Mouse (Mus musculus) MEL (cell line): ENCODE results near the gene Arl6ip5. TPM values are rescaled to one million over a fixed set of nuclear protein-coding genes. Genes with fewer than 3 reads are reported as not detected.

Experiments
- DNase-seq: peaks from one replicate; pipeline ENCODE4 v3.0.0; 2011; ENCODE audit warnings: low read depth, low spot score
- H3K27ac ChIP-seq: 2 replicates; pipeline ENCODE4 v1.5.1; 2012; ENCODE audit warnings: low read depth, mild to moderate bottlenecking, control low read depth, low read length, moderate library complexity; ENCODE audit not compliant: control insufficient read depth
- H3K27me3 ChIP-seq, 2 experiments: fragments of 150-350 bp in 1 of 2; sonication (generic) in 1 of 2; 2 replicates each; pipeline ENCODE4 v1.6.1; 2012; ENCODE audit warnings: low read length in 2 of 2, mild to moderate bottlenecking in 2 of 2, improper control_type of control experiment in 1 of 2, moderate library complexity in 1 of 2; ENCODE audit not compliant: insufficient read depth in 2 of 2, control insufficient read depth in 1 of 2
- H3K36me3 ChIP-seq, 2 experiments: 2 replicates each; pipeline ENCODE4 v1.6.1; 2012 to 2014; ENCODE audit warnings: low read length in 2 of 2, improper control_type of control experiment in 1 of 2, inconsistent platforms in 1 of 2, mild to moderate bottlenecking in 1 of 2; ENCODE audit not compliant: insufficient read depth in 2 of 2, control insufficient read depth in 1 of 2
- H3K4me1 ChIP-seq, 2 experiments: fragments of 150-350 bp in 1 of 2; sonication (generic) in 1 of 2; 2 replicates each; pipeline ENCODE4 v1.6.1; 2012; ENCODE audit warnings: low read length in 2 of 2, improper control_type of control experiment in 1 of 2, mild to moderate bottlenecking in 1 of 2; ENCODE audit not compliant: insufficient read depth in 2 of 2, control insufficient read depth in 1 of 2
- H3K4me3 ChIP-seq, 2 experiments: fragments of 150-350 bp in 1 of 2; sonication (generic) in 1 of 2; 2 replicates each; pipeline ENCODE4 v1.5.1; 2012; ENCODE audit warnings: low read depth in 2 of 2, low read length in 2 of 2, mild to moderate bottlenecking in 2 of 2, moderate library complexity in 2 of 2, control low read depth in 1 of 2, improper control_type of control experiment in 1 of 2; ENCODE audit not compliant: control insufficient read depth in 1 of 2, insufficient read depth in 1 of 2
- H3K79me2 ChIP-seq: 2 replicates; pipeline ENCODE4 v1.6.1; 2012; ENCODE audit warnings: mild to moderate bottlenecking, low read length, moderate library complexity; ENCODE audit not compliant: control insufficient read depth, poor library complexity, insufficient read depth
- H3K9ac ChIP-seq: 2 replicates; pipeline ENCODE4 v1.6.1; 2012; ENCODE audit warnings: low read depth, mild to moderate bottlenecking, control low read depth, low read length, moderate library complexity; ENCODE audit not compliant: control insufficient read depth, poor library complexity, severe bottlenecking
- H3K9me3 ChIP-seq: fragments of 150-350 bp; sonication (generic); replicated peaks from 2 replicates; pipeline ENCODE4 v1.6.1; 2012; ENCODE audit warnings: mild to moderate bottlenecking, low read length, improper control_type of control experiment, moderate library complexity; ENCODE audit not compliant: insufficient read depth
- CHD1 ChIP-seq: IDR thresholded peaks from 2 replicates; pipeline ENCODE4 v1.6.1; 2012; ENCODE audit warnings: low read depth, mild to moderate bottlenecking, inconsistent platforms, low read length, improper control_type of control experiment
- CTCF ChIP-seq, 3 experiments: IDR thresholded peaks in 2 of 3; conservative IDR thresholded peaks in 1 of 3; 2 replicates each; pipeline ENCODE4 v1.5.1; 2011 to 2012; ENCODE audit warnings: low read length in 3 of 3, low read depth in 2 of 3, mild to moderate bottlenecking in 2 of 3, improper control_type of control experiment in 1 of 3, inconsistent platforms in 1 of 3, mixed read lengths in 1 of 3, moderate library complexity in 1 of 3; ENCODE audit not compliant: control insufficient read depth in 1 of 3, insufficient read depth in 1 of 3, poor library complexity in 1 of 3, severe bottlenecking in 1 of 3
- EP300 ChIP-seq, 2 experiments: IDR thresholded peaks; 2 replicates each; pipeline ENCODE4 v1.6.1; 2011; ENCODE audit warnings: improper control_type of control experiment in 2 of 2, low read length in 2 of 2, low read depth in 1 of 2, mild to moderate bottlenecking in 1 of 2
- ETS1 ChIP-seq: IDR thresholded peaks from 2 replicates; pipeline ENCODE4 v1.6.1; 2012; ENCODE audit warnings: low read depth, mild to moderate bottlenecking, inconsistent platforms, low read length, improper control_type of control experiment, moderate library complexity
- GATA1 ChIP-seq: IDR thresholded peaks from 2 replicates; pipeline ENCODE4 v1.6.1; 2011; ENCODE audit warnings: low read depth, low read length, improper control_type of control experiment
- HCFC1 ChIP-seq: IDR thresholded peaks from 2 replicates; pipeline ENCODE4 v1.6.1; 2012; ENCODE audit warnings: low read depth, mild to moderate bottlenecking, inconsistent platforms, low read length, improper control_type of control experiment, moderate library complexity
- JUND ChIP-seq: IDR thresholded peaks from 2 replicates; pipeline ENCODE4 v1.6.1; 2011; ENCODE audit warnings: low read depth, mild to moderate bottlenecking, improper control_type of control experiment, low read length
- MAX ChIP-seq: IDR thresholded peaks from 2 replicates; pipeline ENCODE4 v1.6.1; 2011; ENCODE audit warnings: low read length, improper control_type of control experiment
- MXI1 ChIP-seq: IDR thresholded peaks from 2 replicates; pipeline ENCODE4 v1.6.1; 2011; ENCODE audit warnings: mild to moderate bottlenecking, low read depth, low read length, improper control_type of control experiment
- MYC ChIP-seq: IDR thresholded peaks from 2 replicates; pipeline ENCODE4 v1.6.1; 2011; ENCODE audit warnings: low read depth, mild to moderate bottlenecking, low read length, improper control_type of control experiment, moderate library complexity
- NRF1 ChIP-seq: IDR thresholded peaks from 2 replicates; pipeline ENCODE4 v1.6.1; 2014; ENCODE audit warnings: low read depth, mild to moderate bottlenecking, inconsistent platforms, low read length, improper control_type of control experiment, moderate library complexity; ENCODE audit not compliant: poor library complexity, insufficient read depth, severe bottlenecking
- POLR2A ChIP-seq, 2 experiments: IDR thresholded peaks; 2 replicates each; pipeline ENCODE4 v1.6.1; 2011 to 2012; ENCODE audit warnings: low read length in 2 of 2, mild to moderate bottlenecking in 2 of 2, control low read depth in 1 of 2, improper control_type of control experiment in 1 of 2, low read depth in 1 of 2, moderate library complexity in 1 of 2; ENCODE audit not compliant: control insufficient read depth in 1 of 2, insufficient read depth in 1 of 2, poor library complexity in 1 of 2
- RCOR1 ChIP-seq: IDR thresholded peaks from 2 replicates; pipeline ENCODE4 v1.6.1; 2012; ENCODE audit warnings: low read depth, mild to moderate bottlenecking, inconsistent platforms, low read length, improper control_type of control experiment
- SIN3A ChIP-seq: IDR thresholded peaks from 2 replicates; pipeline ENCODE4 v1.6.1; 2012; ENCODE audit warnings: low read length, improper control_type of control experiment, inconsistent platforms
- TAL1 ChIP-seq: IDR thresholded peaks from 2 replicates; pipeline ENCODE4 v1.6.1; 2012; ENCODE audit warnings: mild to moderate bottlenecking, inconsistent platforms, low read length, moderate library complexity, mixed read lengths
- TBP ChIP-seq: IDR thresholded peaks from 2 replicates; pipeline ENCODE4 v1.8.0; 2011; ENCODE audit warnings: low read depth, low read length, improper control_type of control experiment
- TCF12 ChIP-seq: IDR thresholded peaks from 2 replicates; pipeline ENCODE4 v1.6.1; 2014; ENCODE audit warnings: low read depth, mild to moderate bottlenecking, inconsistent platforms, low read length, improper control_type of control experiment, moderate library complexity
- USF1 ChIP-seq: IDR thresholded peaks from 2 replicates; pipeline ENCODE4 v1.6.1; 2014; ENCODE audit warnings: low read depth, mild to moderate bottlenecking, inconsistent platforms, low read length, improper control_type of control experiment, moderate library complexity
- USF2 ChIP-seq, 2 experiments: IDR thresholded peaks; 2 replicates each; pipeline ENCODE4 v1.6.1; 2011 to 2012; ENCODE audit warnings: improper control_type of control experiment in 2 of 2, low read length in 2 of 2, borderline replicate concordance in 1 of 2, inconsistent platforms in 1 of 2, low read depth in 1 of 2, mild to moderate bottlenecking in 1 of 2; ENCODE audit not compliant: insufficient read depth in 1 of 2
- ZMIZ1 ChIP-seq: IDR thresholded peaks from 2 replicates; pipeline ENCODE4 v1.6.1; 2012; ENCODE audit warnings: low read depth, mild to moderate bottlenecking, inconsistent platforms, low read length, improper control_type of control experiment, moderate library complexity
- polyA plus RNA-seq, 2 experiments: library from polyadenylated mRNA; stranded (reverse) in 1 of 2; unstranded in 1 of 2; fragments of >175 nt in 1 of 2; fragments of >200 nt in 1 of 2; gene quantifications; 2 replicates each; pipeline versions ENCODE4 v1.2.1 to v1.2.4; 2012; ENCODE audit warnings: low replicate concordance in 2 of 2, low read depth in 1 of 2; ENCODE audit not compliant: insufficient read length in 2 of 2, insufficient read depth in 1 of 2, missing spikeins in 1 of 2
- total RNA-seq: library from RNA; depleted of rRNA; stranded (reverse); fragments of 300-350 nt; gene quantifications from 2 replicates; pipeline ENCODE4 v1.2.3, GENCODE M21; 2012

Gene Arl6ip5
- total and polyA plus RNA-seq, 3 experiments = 39.4 to 113 TPM; not detected in 1

DNA sequence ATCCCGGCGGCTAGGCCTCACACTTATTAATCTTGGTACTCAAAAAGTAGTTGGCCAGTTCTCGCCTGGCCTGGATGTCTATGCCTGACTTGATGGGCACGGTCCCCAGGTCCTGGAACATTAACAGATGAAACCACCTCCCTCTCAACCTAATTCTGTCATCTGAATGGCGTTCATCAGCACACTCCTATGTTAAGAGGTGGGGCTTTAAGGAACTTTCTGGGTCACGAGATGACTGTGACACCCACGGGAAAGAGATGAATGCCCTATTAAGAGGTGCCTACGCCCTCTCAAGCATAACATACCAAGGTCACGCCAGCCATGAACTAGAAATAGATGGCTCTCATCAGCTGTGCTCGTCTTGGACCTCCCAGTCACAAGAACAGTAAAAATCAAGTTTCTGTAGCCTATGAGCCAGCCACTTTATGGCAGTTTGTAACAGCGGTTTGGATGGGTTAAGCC is 31.1 kb upstream of the Arl6ip5 start (continued):
- TF ChIP-seq MAX (no peak), MYC (no peak), ETS1 (no peak), JUND (no peak), CHD1 (peak; percentile 83; the same call in 1 of the 2 replicates), ZMIZ1 (no peak; the same call in 1 of the 2 replicates), NRF1 (no peak), USF2 (IDR thresholded peaks at IDR 0.05; ENCODE audit: borderline replicate concordance in 1 of 2, insufficient read depth in 1 of 2, low read depth in 1 of 2, low read length in 2 of 2) (no peak), TBP (no peak), POLR2A (IDR thresholded peaks at IDR 0.05; ENCODE audit: control insufficient read depth in 1 of 2, insufficient read depth in 1 of 2, low read depth in 1 of 2, low read length in 2 of 2, poor library complexity in 1 of 2) (peak in 1 of 2 experiments; percentile 11; a peak in 1 of 4 replicates)

DNA sequence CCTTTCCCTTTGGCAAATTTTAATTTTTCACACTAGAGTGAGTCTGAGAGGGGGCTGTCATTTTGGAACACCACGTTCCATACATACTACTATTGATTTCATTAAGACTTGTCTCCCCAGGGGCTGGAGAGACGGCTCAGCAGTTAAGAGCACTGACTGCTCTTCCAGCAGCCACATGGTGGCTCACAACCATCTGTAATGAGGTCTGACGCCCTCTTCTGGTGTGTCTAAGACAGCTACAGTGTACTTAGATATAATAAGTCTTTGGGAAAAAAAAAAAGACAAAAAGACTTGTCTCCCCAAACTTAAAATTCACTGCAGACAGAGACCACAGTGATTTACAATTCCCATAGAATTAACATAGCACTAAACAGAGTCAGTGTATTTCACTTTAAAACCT is 10.1 kb upstream of the Arl6ip5 start:
- peaks cover 19 to 41% of the 10 kb centered on the region in 2 experiments for H3K36me3 ChIP-seq
- no peak overlapping the region for H3K27ac ChIP-seq
- H3K79me2 ChIP-seq = peaks cover 24% of the 10 kb centered on the region
- H3K4me1 ChIP-seq = peaks cover 12 to 17% of the 10 kb centered on the region in 2 experiments
- no peak overlapping the region for H3K4me3 ChIP-seq
- H3K9ac ChIP-seq = no peak overlapping the region
- H3K9me3 ChIP-seq = no peaks in the 10 kb centered on the region
- no peaks in the 10 kb centered on the region for H3K27me3 ChIP-seq
- no peak for DNase-seq
- TF ChIP-seq HCFC1 = no peak
- no peak for TF ChIP-seq SIN3A
- peak in 1 of 3 experiments; percentile 31; a peak in 1 of 6 replicates for TF ChIP-seq CTCF (IDR thresholded peaks at IDR 0.05 in 2 of 3, conservative IDR thresholded peaks at IDR 0.05 in 1 of 3; ENCODE audit: control insufficient read depth in 1 of 3, insufficient read depth in 1 of 3, low read depth in 2 of 3, low read length in 3 of 3, poor library complexity in 1 of 3, severe bottlenecking in 1 of 3)
- TF ChIP-seq EP300 (IDR thresholded peaks at IDR 0.05; ENCODE audit: low read depth in 1 of 2, low read length in 2 of 2) = no peak
- TF ChIP-seq MYC = no peak
- no peak for TF ChIP-seq RCOR1
- TF ChIP-seq TCF12 = no peak
- TF ChIP-seq CHD1 = no peak

DNA sequence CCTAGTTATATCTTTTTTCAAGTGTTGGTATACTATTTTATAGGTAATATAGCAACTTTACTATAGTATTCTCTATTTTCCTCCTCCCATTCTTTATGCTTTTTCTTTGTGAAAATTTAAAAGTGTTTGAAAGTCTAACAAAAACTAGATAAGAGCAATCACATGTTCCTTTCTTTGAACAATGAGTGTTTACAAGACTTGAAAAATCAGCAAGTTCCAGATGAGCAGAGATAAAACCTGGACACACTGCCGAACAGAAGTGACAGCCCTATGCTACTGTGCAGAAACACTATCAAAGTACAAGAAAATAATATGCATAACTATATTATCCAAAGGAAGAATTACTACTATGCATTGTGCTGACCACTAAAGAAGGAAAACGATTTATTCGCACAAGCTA is 8.0 kb upstream of the Arl6ip5 start:
- Histone ChIP-seq H3K36me3 (peaks cover 26 to 27% of the 10 kb centered on the region in 2 experiments), H3K4me3 (no peak overlapping the region), H3K9me3 (no peaks in the 10 kb centered on the region), H3K4me1 (peaks cover 19 to 27% of the 10 kb centered on the region in 2 experiments), H3K9ac (no peak overlapping the region), H3K27ac (no peak overlapping the region; the same call in 1 of the 2 replicates), H3K27me3 (no peaks in the 10 kb centered on the region), H3K79me2 (peaks cover 24% of the 10 kb centered on the region)
- TF ChIP-seq MXI1 = peak; percentile 71; the same call in 1 of the 2 replicates
- TF ChIP-seq GATA1 = peak; percentile 32; the same call in 1 of the 2 replicates
- no peak for TF ChIP-seq TAL1
- TF ChIP-seq USF1 = peak; percentile 70
- peak; percentile 11 to 33; a peak in 2 of 4 replicates for TF ChIP-seq EP300 (IDR thresholded peaks at IDR 0.05; ENCODE audit: low read depth in 1 of 2, low read length in 2 of 2)
- TF ChIP-seq SIN3A = peak; percentile 75
- TF ChIP-seq TCF12 = peak; percentile 29; the same call in 1 of the 2 replicates
- peak; percentile 42; the same call in 1 of the 2 replicates for TF ChIP-seq MAX
- TF ChIP-seq CHD1 = no peak
- TF ChIP-seq ETS1 = peak; percentile 61
- no peak for DNase-seq
